Mouse (Mus musculus) megakaryocyte, adult 5-6 weeks (primary cell): ENCODE results near the gene Klra3. TPM values are rescaled to one million over a fixed set of nuclear protein-coding genes. Genes with fewer than 3 reads are reported as not detected.
"Not testable (repeated sequence)": the region's sequence is repeated elsewhere in the genome, so short reads cannot be mapped to it uniquely, and the experiment has no call there.

ENCODE experiments used
- ATAC-seq: 2 replicates; pipeline ENCODE4 v1.8.0; 2016; ENCODE audit warnings: mild to moderate bottlenecking, inconsistent platforms; ENCODE audit not compliant: poor library complexity, severe bottlenecking
- total RNA-seq, 2 experiments: library from RNA; stranded (forward) in 1 of 2; stranded (reverse) in 1 of 2; fragments of 153-499, 151-499 nt in 1 of 2; fragments of 221-1000, 200-1000 nt in 1 of 2; gene quantifications; 2 replicates each; pipeline versions ENCODE4 v1.2.3 to v1.2.4; 2015 to 2017

The Klra3 gene
- total RNA-seq (2015) (1.3 and 2.4 TPM in 2 replicates), total RNA-seq (2017) (0.37 and 0.51 TPM in 2 replicates)

DNA sequence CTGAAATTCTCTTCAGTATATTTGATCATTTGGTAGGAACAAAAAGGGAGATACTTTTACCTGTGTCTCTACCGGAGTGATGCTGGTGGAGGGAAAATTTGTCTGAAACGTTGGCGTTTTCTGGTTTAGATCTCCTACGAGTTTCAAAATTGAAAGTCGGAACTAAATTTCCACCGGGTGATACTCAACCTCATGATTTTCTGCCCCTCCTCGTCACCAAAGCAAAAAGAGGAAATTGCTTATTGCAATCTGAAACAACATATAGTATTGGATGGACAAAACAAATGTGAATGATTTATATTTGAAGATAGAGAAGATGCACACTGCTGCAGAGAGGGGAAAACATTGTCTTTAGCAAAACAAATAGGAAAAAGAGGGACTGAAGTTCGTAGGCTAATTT is at the start of gene Klra3:
TSS of gene Klra3 (minus strand) at position 164 of the 400 bp plus-strand sequence.
- ATAC-seq = peak; percentile 63

- peak; percentile 18; the same call in 1 of the 2 replicates for ATAC-seq
Measured at GRCm38 (mm10) chr6:130386750-130387149, 49.4 kb upstream of the Klra3 start, which contains the start of gene Klra1. Gene Klra1 (minus strand): TSS chr6:130386874.

GRCm38 (mm10) chr6:130385803-130386202 is 48.4 kb upstream of the Klra3 start:
- no peak for ATAC-seq

DNA sequence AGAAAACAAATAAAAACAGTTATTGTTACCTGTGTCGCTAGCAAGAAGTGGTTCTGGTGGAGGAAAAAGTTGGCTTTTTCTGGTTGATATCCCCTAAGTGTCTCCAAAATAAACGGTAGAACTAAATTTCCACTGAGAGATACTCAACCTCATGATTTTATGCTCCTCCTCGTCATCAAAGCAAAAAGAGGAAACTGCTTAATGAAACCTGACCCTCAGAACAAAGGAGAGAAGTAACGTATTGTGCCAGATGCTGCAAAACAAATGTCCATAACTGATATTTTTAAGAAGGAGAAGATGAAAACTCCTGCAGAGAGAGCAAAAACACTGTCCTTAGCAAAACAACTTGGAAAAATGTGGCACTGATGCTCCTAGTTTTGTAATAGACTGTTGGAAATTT is 45.0 kb upstream of the Klra3 start:
- ATAC-seq = peak; percentile 50

- ATAC-seq = not testable (repeated sequence)
Measured at GRCm38 (mm10) chr6:130345381-130345780, 8.0 kb upstream of the Klra3 start.

- peak; percentile 26 for ATAC-seq
Measured at GRCm38 (mm10) chr6:130341973-130342372, 4.6 kb upstream of the Klra3 start.

- peak; percentile 63 for ATAC-seq
Measured at GRCm38 (mm10) chr6:130287984-130288649, 49.3 kb downstream of the Klra3 start.

DNA sequence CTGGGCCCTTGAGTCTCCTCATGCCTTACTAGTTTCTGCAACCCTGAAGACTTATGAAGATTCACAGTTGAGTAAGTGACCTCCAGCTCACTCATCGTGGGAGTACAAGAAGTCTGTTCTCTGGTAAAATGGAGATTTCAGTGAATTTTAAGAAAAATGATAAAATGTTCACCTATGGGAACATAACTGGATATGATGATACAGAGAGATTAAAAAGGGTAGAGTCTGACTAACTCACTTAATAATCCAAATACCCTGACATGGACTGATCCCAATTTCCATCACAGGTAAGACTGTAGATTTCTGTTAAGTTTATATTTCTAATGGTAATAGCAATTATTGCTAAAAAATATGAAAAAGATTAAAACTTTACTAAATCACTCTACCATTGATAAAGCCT is 55.5 kb downstream of the Klra3 start, which contains the start of gene Klra10:
TSS of gene Klra10 (minus strand) at position 101 of the 400 bp plus-strand sequence.
- not testable (repeated sequence) for ATAC-seq

Other genes starting within 250 kb of the Klra3 start
- 6.4 and 7.7 TPM in 2 replicates for gene Klra8, start 207.7 kb downstream of the Klra3 start, total RNA-seq (2015)
- gene Klra8, start 207.7 kb downstream of the Klra3 start, total RNA-seq (2017) = 1.1 and 8.5 TPM in 2 replicates
- gene Klra9, start 144.5 kb downstream of the Klra3 start, total RNA-seq (2015) = 2.2 and 6.7 TPM in 2 replicates
- gene Klra9, start 144.5 kb downstream of the Klra3 start, total RNA-seq (2017) = 0.84 and 2.9 TPM in 2 replicates
- gene Klra7, start 104.3 kb downstream of the Klra3 start, total RNA-seq (2015) = 1.6 and 9.0 TPM in 2 replicates
- 2.4 and 4.8 TPM in 2 replicates for gene Klra7, start 104.3 kb downstream of the Klra3 start, total RNA-seq (2017)
- 2.5 TPM in 1 of 2 replicates, not detected in the other for gene Klra10, start 55.6 kb downstream of the Klra3 start, total RNA-seq (2015)
- gene Klra10, start 55.6 kb downstream of the Klra3 start, total RNA-seq (2017) = 3.8 TPM in 1 of 2 replicates, not detected in the other
- 1.4 and 2.7 TPM in 2 replicates for gene Klra1, start 49.3 kb upstream of the Klra3 start, total RNA-seq (2015)
- gene Klra1, start 49.3 kb upstream of the Klra3 start, total RNA-seq (2017) = 1.8 and 2.3 TPM in 2 replicates